Mouse (Mus musculus): Measurements from ENCODE around the gene Slc35f1. TPM values are rescaled to one million over a fixed set of nuclear protein-coding genes. Genes with fewer than 3 reads are reported as not detected.

The Slc35f1 gene
- polyA plus RNA-seq, 1 experiment from 2014 or later, result 4.0 TPM

GRCm38 (mm10) chr10:52797454-52797853 lies 107.1 kb downstream of the Slc35f1 start:
- Histone ChIP-seq H3K9ac (no peak overlapping the region), H3K4me3 (replicated peaks) (no peak overlapping the region), H3K36me3 (no peaks in the 10 kb centered on the region), H3K9me3 (replicated peaks) (no peaks in the 10 kb centered on the region), H3K4me2 (replicated peaks) (no peak overlapping the region), H3K27me3 (no peaks in the 10 kb centered on the region), H3K4me1 (no peaks in the 10 kb centered on the region), H3K27ac (replicated peaks) (no peak overlapping the region)
- ATAC-seq (ENCODE audit: insufficient number of reproducible peaks, low FRiP score, low TSS enrichment, low read depth), result no peak
- 66% methylated on average over 4 of the region's 4 CpGs for WGBS

DNA sequence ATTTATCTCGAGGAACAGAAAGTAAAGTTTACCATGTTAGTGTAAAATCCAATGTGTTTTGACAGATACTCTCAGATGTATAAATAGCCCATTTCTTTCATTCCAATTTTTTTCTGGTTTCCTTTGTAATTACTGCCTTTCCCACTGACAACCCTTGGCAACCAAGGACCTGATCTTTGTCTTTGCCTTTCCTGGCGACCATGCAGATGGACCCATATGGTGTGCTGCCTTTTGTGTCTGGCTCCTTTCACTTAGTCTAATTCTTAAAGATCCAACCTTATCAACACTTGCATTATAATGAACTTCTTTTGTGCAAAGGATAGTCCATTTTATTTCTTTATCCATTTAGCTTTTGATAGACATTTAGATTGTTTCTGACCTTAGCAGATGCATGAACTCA lies 117.5 kb downstream of the Slc35f1 start:
- no peak overlapping the region for H3K9ac ChIP-seq
- no peak overlapping the region for H3K4me2 ChIP-seq (replicated peaks)
- H3K27ac ChIP-seq (replicated peaks), result no peak overlapping the region
- no peaks in the 10 kb centered on the region for H3K4me1 ChIP-seq
- ATAC-seq (ENCODE audit: insufficient number of reproducible peaks, low FRiP score, low TSS enrichment, low read depth), result no peak
- H3K9me3 ChIP-seq (replicated peaks), result no peaks in the 10 kb centered on the region
- no peak overlapping the region for H3K4me3 ChIP-seq (replicated peaks)
- 66% methylated on average over 2 of the region's 2 CpGs for WGBS
- H3K36me3 ChIP-seq, result no peaks in the 10 kb centered on the region
- no peaks in the 10 kb centered on the region for H3K27me3 ChIP-seq

GRCm38 (mm10) chr10:52812861-52813260 lies 122.5 kb downstream of the Slc35f1 start:
- Histone ChIP-seq H3K4me1 (no peaks in the 10 kb centered on the region), H3K36me3 (no peaks in the 10 kb centered on the region), H3K27ac (replicated peaks) (no peak overlapping the region), H3K4me3 (replicated peaks) (no peak overlapping the region), H3K9me3 (replicated peaks) (no peaks in the 10 kb centered on the region), H3K9ac (no peak overlapping the region), H3K4me2 (replicated peaks) (no peak overlapping the region), H3K27me3 (no peaks in the 10 kb centered on the region)
- WGBS, result 72% methylated on average over 4 of the region's 4 CpGs
- ATAC-seq (ENCODE audit: insufficient number of reproducible peaks, low FRiP score, low TSS enrichment, low read depth), result no peak

DNA sequence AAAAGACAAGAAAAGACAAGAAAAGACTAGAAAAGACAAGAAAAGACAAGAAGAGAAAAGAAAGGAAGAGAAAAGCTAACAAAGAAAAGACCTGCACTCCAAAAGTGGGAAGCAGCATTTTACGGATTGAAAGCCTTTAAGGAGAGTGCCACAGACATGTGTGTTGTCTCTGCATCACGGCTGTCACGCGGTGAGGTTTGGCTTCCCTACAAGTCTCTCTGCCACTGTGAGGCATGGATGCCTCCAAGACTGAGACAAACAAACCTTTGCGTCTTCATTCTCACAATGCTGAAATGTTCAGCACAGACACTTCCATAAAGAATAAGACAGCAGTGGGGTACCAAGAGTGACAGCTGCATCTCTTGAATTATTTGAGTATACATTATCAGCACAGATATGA lies 124.0 kb downstream of the Slc35f1 start:
- H3K9ac ChIP-seq, result no peak overlapping the region
- H3K27ac ChIP-seq (replicated peaks), result no peak overlapping the region
- ATAC-seq (ENCODE audit: insufficient number of reproducible peaks, low FRiP score, low TSS enrichment, low read depth), result no peak
- no peaks in the 10 kb centered on the region for H3K36me3 ChIP-seq
- no peak overlapping the region for H3K4me2 ChIP-seq (replicated peaks)
- H3K27me3 ChIP-seq, result no peaks in the 10 kb centered on the region
- no peak overlapping the region for H3K4me3 ChIP-seq (replicated peaks)
- no peaks in the 10 kb centered on the region for H3K9me3 ChIP-seq (replicated peaks)
- no peaks in the 10 kb centered on the region for H3K4me1 ChIP-seq
- WGBS, result 87% methylated on average over 5 of the region's 5 CpGs

DNA sequence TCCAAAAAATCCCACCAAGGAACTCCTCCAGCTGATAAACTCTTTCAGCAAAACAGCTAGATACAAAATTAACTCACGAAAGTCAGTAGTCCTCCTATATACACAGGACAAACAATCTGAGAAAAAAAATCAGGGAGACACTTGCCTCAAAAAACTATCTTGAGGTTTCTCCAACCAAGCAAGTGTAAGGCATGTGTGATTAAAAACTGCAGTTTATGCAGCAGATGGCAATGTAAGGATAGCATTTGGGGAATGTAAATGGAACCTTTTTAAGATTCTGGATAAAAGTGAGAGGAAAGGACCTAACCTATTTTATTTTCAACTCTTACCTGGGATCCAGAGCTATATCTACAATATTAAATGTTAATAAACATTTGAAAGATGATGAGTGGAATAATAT lies 129.3 kb downstream of the Slc35f1 start:
- Histone ChIP-seq H3K27ac (replicated peaks) (no peak overlapping the region), H3K36me3 (no peaks in the 10 kb centered on the region), H3K27me3 (no peaks in the 10 kb centered on the region), H3K4me2 (replicated peaks) (no peak overlapping the region), H3K9me3 (replicated peaks) (no peaks in the 10 kb centered on the region), H3K9ac (no peak overlapping the region), H3K4me3 (replicated peaks) (no peak overlapping the region), H3K4me1 (no peaks in the 10 kb centered on the region)
- ATAC-seq (ENCODE audit: insufficient number of reproducible peaks, low FRiP score, low TSS enrichment, low read depth), result no peak
- WGBS, result 89% methylated on average over 1 of the region's 1 CpGs

GRCm38 (mm10) chr10:52822909-52823308 lies 132.6 kb downstream of the Slc35f1 start:
- 77% methylated on average over 2 of the region's 2 CpGs for WGBS
- no peaks in the 10 kb centered on the region for H3K4me1 ChIP-seq

DNA sequence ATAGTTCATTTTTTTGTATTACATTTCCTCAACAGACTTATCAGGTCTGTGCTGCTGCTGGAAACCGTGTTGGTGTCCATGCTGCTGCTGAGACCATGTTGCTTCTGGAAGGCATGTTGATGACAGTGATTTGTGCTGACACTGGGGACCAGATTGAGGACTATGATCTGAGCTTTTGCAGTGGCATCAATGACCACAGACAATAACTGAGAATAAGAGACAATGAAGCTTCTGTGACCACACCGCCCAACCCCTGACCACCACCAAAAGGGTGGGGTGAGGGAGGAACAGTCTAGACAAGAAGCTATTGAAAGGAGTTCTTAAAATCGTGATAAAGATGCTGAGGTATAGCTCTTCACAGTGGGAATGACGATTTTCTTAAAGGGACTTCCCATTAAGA lies 135.4 kb downstream of the Slc35f1 start:
- WGBS, result 78% methylated on average over 4 of the region's 4 CpGs
- no peak overlapping the region for H3K9ac ChIP-seq
- no peaks in the 10 kb centered on the region for H3K36me3 ChIP-seq
- H3K4me1 ChIP-seq, result no peaks in the 10 kb centered on the region
- H3K9me3 ChIP-seq (replicated peaks), result no peaks in the 10 kb centered on the region
- no peak overlapping the region for H3K4me2 ChIP-seq (replicated peaks)
- H3K27ac ChIP-seq (replicated peaks), result no peak overlapping the region
- no peak for ATAC-seq (ENCODE audit: insufficient number of reproducible peaks, low FRiP score, low TSS enrichment, low read depth)
- no peak overlapping the region for H3K4me3 ChIP-seq (replicated peaks)
- no peaks in the 10 kb centered on the region for H3K27me3 ChIP-seq

More at GRCm38 (mm10) chr10:52822909-52823308, 132.6 kb downstream of the Slc35f1 start:
- H3K9ac ChIP-seq, result no peak overlapping the region
- H3K27me3 ChIP-seq, result no peaks in the 10 kb centered on the region
- H3K36me3 ChIP-seq, result no peaks in the 10 kb centered on the region
- H3K4me3 ChIP-seq (replicated peaks), result no peak overlapping the region
- no peak overlapping the region for H3K4me2 ChIP-seq (replicated peaks)
- no peak overlapping the region for H3K27ac ChIP-seq (replicated peaks)
- no peak for ATAC-seq (ENCODE audit: insufficient number of reproducible peaks, low FRiP score, low TSS enrichment, low read depth)
- no peaks in the 10 kb centered on the region for H3K9me3 ChIP-seq (replicated peaks)

- Histone ChIP-seq H3K9ac (no peak overlapping the region), H3K27ac (replicated peaks) (no peak overlapping the region), H3K4me3 (replicated peaks) (no peak overlapping the region), H3K27me3 (no peaks in the 10 kb centered on the region), H3K9me3 (replicated peaks) (no peaks in the 10 kb centered on the region), H3K4me2 (replicated peaks) (no peak overlapping the region), H3K4me1 (no peaks in the 10 kb centered on the region), H3K36me3 (no peaks in the 10 kb centered on the region)
- ATAC-seq (ENCODE audit: insufficient number of reproducible peaks, low FRiP score, low TSS enrichment, low read depth), result no peak
- 35% methylated on average over 2 of the region's 2 CpGs for WGBS
These were observed 150.5 kb downstream of the Slc35f1 start for GRCm38 (mm10) chr10:52840819-52841218.

DNA sequence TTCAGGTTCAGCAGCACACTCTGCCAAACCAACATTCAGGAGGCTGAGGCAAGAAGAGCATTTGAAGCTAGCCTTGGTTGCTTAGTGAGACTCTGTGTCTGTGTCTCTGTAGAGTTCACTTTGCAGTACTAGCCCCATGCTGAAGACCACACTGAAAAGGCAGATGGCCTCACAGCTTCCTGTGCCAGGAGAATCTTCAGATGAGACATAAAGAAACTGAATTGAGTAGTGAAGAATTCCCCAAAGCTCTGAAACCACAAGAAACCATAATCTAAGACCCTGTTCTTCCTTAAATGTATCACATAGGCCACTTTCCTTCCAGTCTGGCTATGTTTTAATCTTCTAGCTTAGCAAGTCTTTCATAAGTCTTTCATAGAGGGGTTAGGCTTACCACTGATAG lies 161.7 kb downstream of the Slc35f1 start:
- no peaks in the 10 kb centered on the region for H3K27me3 ChIP-seq
- no peak overlapping the region for H3K4me2 ChIP-seq (replicated peaks)
- no peaks in the 10 kb centered on the region for H3K4me1 ChIP-seq
- H3K27ac ChIP-seq (replicated peaks), result no peak overlapping the region
- no peaks in the 10 kb centered on the region for H3K9me3 ChIP-seq (replicated peaks)
- H3K9ac ChIP-seq, result no peak overlapping the region
- no peak for ATAC-seq (ENCODE audit: insufficient number of reproducible peaks, low FRiP score, low TSS enrichment, low read depth)
- H3K4me3 ChIP-seq (replicated peaks), result no peak overlapping the region
- H3K36me3 ChIP-seq, result no peaks in the 10 kb centered on the region

DNA sequence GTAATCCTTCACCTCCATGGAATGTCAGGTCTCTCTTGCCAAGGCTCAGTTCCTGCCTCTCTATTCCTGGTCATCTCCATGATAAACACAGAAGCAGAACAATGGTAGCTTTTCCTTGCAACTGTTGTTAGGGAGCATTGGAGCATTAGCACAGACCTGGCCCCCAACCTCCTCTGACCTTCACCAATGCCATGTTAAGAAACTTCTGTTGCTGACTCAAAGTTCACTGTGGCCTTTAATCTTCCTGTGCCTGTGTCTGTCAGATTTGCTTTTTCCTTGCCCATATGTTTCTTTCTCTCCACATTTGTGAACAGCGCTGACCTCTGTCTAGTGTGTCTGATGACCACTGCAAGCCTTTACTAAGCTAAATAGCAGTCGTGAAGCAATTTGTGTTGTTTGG lies 170.5 kb downstream of the Slc35f1 start:
- no peaks in the 10 kb centered on the region for H3K4me1 ChIP-seq
- 78% methylated on average over 2 of the region's 2 CpGs for WGBS
- no peak overlapping the region for H3K27ac ChIP-seq (replicated peaks)
- no peaks in the 10 kb centered on the region for H3K27me3 ChIP-seq
- no peaks in the 10 kb centered on the region for H3K36me3 ChIP-seq
- H3K9me3 ChIP-seq (replicated peaks), result no peaks in the 10 kb centered on the region
- H3K4me3 ChIP-seq (replicated peaks), result no peak overlapping the region
- no peak for ATAC-seq (ENCODE audit: insufficient number of reproducible peaks, low FRiP score, low TSS enrichment, low read depth)
- H3K4me2 ChIP-seq (replicated peaks), result no peak overlapping the region
- no peak overlapping the region for H3K9ac ChIP-seq

- H3K9me3 ChIP-seq (replicated peaks), result no peaks in the 10 kb centered on the region
- H3K4me1 ChIP-seq, result no peaks in the 10 kb centered on the region
- H3K27ac ChIP-seq (replicated peaks), result no peak overlapping the region
- 82% methylated on average over 5 of the region's 5 CpGs for WGBS
- H3K27me3 ChIP-seq, result no peaks in the 10 kb centered on the region
- no peak overlapping the region for H3K9ac ChIP-seq
- H3K4me3 ChIP-seq (replicated peaks), result no peak overlapping the region
- H3K4me2 ChIP-seq (replicated peaks), result no peak overlapping the region
- ATAC-seq (ENCODE audit: insufficient number of reproducible peaks, low FRiP score, low TSS enrichment, low read depth), result no peak
- no peaks in the 10 kb centered on the region for H3K36me3 ChIP-seq
These were observed 174.6 kb downstream of the Slc35f1 start for GRCm38 (mm10) chr10:52864936-52865335.

GRCm38 (mm10) chr10:52871110-52871509 lies 180.8 kb downstream of the Slc35f1 start:
- H3K4me2 ChIP-seq (replicated peaks), result no peak overlapping the region
- ATAC-seq (ENCODE audit: insufficient number of reproducible peaks, low FRiP score, low TSS enrichment, low read depth), result no peak
- no peaks in the 10 kb centered on the region for H3K9me3 ChIP-seq (replicated peaks)
- H3K27me3 ChIP-seq, result no peaks in the 10 kb centered on the region
- H3K9ac ChIP-seq, result no peak overlapping the region
- H3K4me3 ChIP-seq (replicated peaks), result no peak overlapping the region
- no peaks in the 10 kb centered on the region for H3K36me3 ChIP-seq
- no peak overlapping the region for H3K27ac ChIP-seq (replicated peaks)
- H3K4me1 ChIP-seq, result no peaks in the 10 kb centered on the region

All from embryonic facial prominence, embryonic 15.5 days (tissue).